Mouse (Mus musculus) ES-Bruce4 (cell line): ENCODE data around the gene Pomc.

Source experiments
- CTCF ChIP-seq: IDR thresholded peaks from one replicate; pipeline ENCODE4 v1.8.1; 2011; ENCODE audit warnings: low read depth, low read length
- EP300 ChIP-seq: IDR thresholded peaks from 2 replicates; pipeline ENCODE4 v1.6.1; 2011; ENCODE audit warnings: low read depth, low read length; ENCODE audit not compliant: insufficient read depth
- POLR2A ChIP-seq: IDR thresholded peaks from one replicate; pipeline ENCODE4 v1.8.1; 2011; ENCODE audit warnings: low read length; ENCODE audit not compliant: insufficient read depth

GRCm38 (mm10) chr12:3907008-3907407 is 47.7 kb upstream of the Pomc start:
- TF ChIP-seq POLR2A, result no peak
- no peak for TF ChIP-seq CTCF
- TF ChIP-seq EP300, result no peak
